Mouse (Mus musculus): ENCODE measurements at regions not wholly inside any gene's neighbourhood (a gene's known extent, or its start where the extent isn't known, plus 50 kb on each side); places are given as distances from the start of the nearest gene placed in this dataset.

GRCm38 (mm10) chr1:60823006-60823665, 63.7 kb upstream of the Ctla4 start:
- Histone ChIP-seq H3K4me1 (replicated peaks) (peaks cover 14% of the 10 kb centered on the region), H3K9me3 (replicated peaks) (no peaks in the 10 kb centered on the region), H3K27ac (ENCODE audit: poor library complexity, severe bottlenecking) (no peak overlapping the region), H3K4me2 (no peak overlapping the region), H3K9ac (no peak overlapping the region), H3K36me3 (no peaks in the 10 kb centered on the region), H3K27me3 (replicated peaks) (no peaks in the 10 kb centered on the region), H3K4me3 (no peak overlapping the region)
- no peak for ATAC-seq (ENCODE audit: insufficient number of reproducible peaks, low FRiP score)
- 62% methylated on average over 8 of the region's 8 CpGs for WGBS

GRCm38 (mm10) chr1:60824218-60825125, 62.3 kb upstream of the Ctla4 start:
- WGBS: 71% methylated on average over 5 of the region's 5 CpGs
- no peak overlapping the region for H3K4me2 ChIP-seq
- no peak overlapping the region for H3K9ac ChIP-seq
- H3K27ac ChIP-seq (ENCODE audit: poor library complexity, severe bottlenecking): peak overlapping the region; percentile 69; the same call in 1 of the 2 replicates
- H3K36me3 ChIP-seq: no peaks in the 10 kb centered on the region
- no peak for ATAC-seq (ENCODE audit: insufficient number of reproducible peaks, low FRiP score)
- H3K27me3 ChIP-seq (replicated peaks): no peaks in the 10 kb centered on the region
- H3K4me1 ChIP-seq (replicated peaks): peaks cover 15% of the 10 kb centered on the region
- no peaks in the 10 kb centered on the region for H3K9me3 ChIP-seq (replicated peaks)
- H3K4me3 ChIP-seq: no peak overlapping the region

GRCm38 (mm10) chr1:60825256-60826186, 61.3 kb upstream of the Ctla4 start:
- Histone ChIP-seq H3K4me1 (replicated peaks) (peaks cover 20% of the 10 kb centered on the region), H3K36me3 (no peaks in the 10 kb centered on the region), H3K9me3 (replicated peaks) (no peaks in the 10 kb centered on the region), H3K4me2 (no peak overlapping the region), H3K27me3 (replicated peaks) (no peaks in the 10 kb centered on the region), H3K27ac (ENCODE audit: poor library complexity, severe bottlenecking) (peak overlapping the region; percentile 23; the same call in 1 of the 2 replicates), H3K9ac (no peak overlapping the region), H3K4me3 (no peak overlapping the region)
- ATAC-seq (ENCODE audit: insufficient number of reproducible peaks, low FRiP score): peak; percentile 33; the same call in 1 of the 2 replicates
- 54% methylated on average over 9 of the region's 9 CpGs for WGBS

GRCm38 (mm10) chr1:60826981-60827380, 59.8 kb upstream of the Ctla4 start:
- no peaks in the 10 kb centered on the region for H3K27me3 ChIP-seq (replicated peaks)
- no peak for ATAC-seq (ENCODE audit: insufficient number of reproducible peaks, low FRiP score)
- no peaks in the 10 kb centered on the region for H3K36me3 ChIP-seq
- H3K9me3 ChIP-seq (replicated peaks): no peaks in the 10 kb centered on the region
- H3K4me2 ChIP-seq: no peak overlapping the region
- H3K4me1 ChIP-seq (replicated peaks): peaks cover 12% of the 10 kb centered on the region; the same call in 1 of the 2 replicates
- no peak overlapping the region for H3K9ac ChIP-seq
- no peak overlapping the region for H3K27ac ChIP-seq (ENCODE audit: poor library complexity, severe bottlenecking)
- H3K4me3 ChIP-seq: no peak overlapping the region

- Histone ChIP-seq H3K4me2 (no peak overlapping the region), H3K27ac (ENCODE audit: poor library complexity, severe bottlenecking) (no peak overlapping the region), H3K9ac (no peak overlapping the region), H3K4me1 (replicated peaks) (0 out of 2 replicates have a peak, but pooled peaks cover 9% of the 10 kb centered on the region), H3K36me3 (no peaks in the 10 kb centered on the region), H3K4me3 (no peak overlapping the region), H3K9me3 (replicated peaks) (no peaks in the 10 kb centered on the region), H3K27me3 (replicated peaks) (no peaks in the 10 kb centered on the region)
- ATAC-seq (ENCODE audit: insufficient number of reproducible peaks, low FRiP score): no peak
- 85% methylated on average over 6 of the region's 6 CpGs for WGBS
Measured at GRCm38 (mm10) chr1:60828152-60828551, 58.6 kb upstream of the Ctla4 start.

- H3K27ac ChIP-seq (ENCODE audit: poor library complexity, severe bottlenecking): no peak overlapping the region
- H3K4me2 ChIP-seq: no peak overlapping the region
- 32% methylated on average over 3 of the region's 3 CpGs for WGBS
- no peaks in the 10 kb centered on the region for H3K36me3 ChIP-seq
- 0 out of 2 replicates have a peak, but pooled peaks cover 7% of the 10 kb centered on the region for H3K4me1 ChIP-seq (replicated peaks)
- no peaks in the 10 kb centered on the region for H3K9me3 ChIP-seq (replicated peaks)
- ATAC-seq (ENCODE audit: insufficient number of reproducible peaks, low FRiP score): no peak
- H3K4me3 ChIP-seq: no peak overlapping the region
- H3K27me3 ChIP-seq (replicated peaks): no peaks in the 10 kb centered on the region
- H3K9ac ChIP-seq: no peak overlapping the region
Measured at GRCm38 (mm10) chr1:60829849-60830248, 57.0 kb upstream of the Ctla4 start.

GRCm38 (mm10) chr1:60833668-60834067, 53.1 kb upstream of the Ctla4 start:
- 66% methylated on average over 2 of the region's 2 CpGs for WGBS
- no peaks in the 10 kb centered on the region for H3K9me3 ChIP-seq (replicated peaks)
- no peaks in the 10 kb centered on the region for H3K36me3 ChIP-seq

More at GRCm38 (mm10) chr1:60833668-60834067, 53.1 kb upstream of the Ctla4 start:
- Histone ChIP-seq H3K9ac (no peak overlapping the region), H3K4me3 (no peak overlapping the region), H3K27ac (ENCODE audit: poor library complexity, severe bottlenecking) (no peak overlapping the region), H3K27me3 (replicated peaks) (no peaks in the 10 kb centered on the region), H3K4me2 (no peak overlapping the region), H3K4me1 (replicated peaks) (0 out of 2 replicates have a peak, but pooled peaks cover 6% of the 10 kb centered on the region)
- ATAC-seq (ENCODE audit: insufficient number of reproducible peaks, low FRiP score): no peak
